Mouse (Mus musculus) hindbrain, embryonic 16.5 days (tissue): ENCODE measurements around the gene Tgif1. TPM values are rescaled to one million over a fixed set of nuclear protein-coding genes. Genes with fewer than 3 reads are reported as not detected.

ENCODE experiments used
- ATAC-seq: fragments of 200-750 bp; cut with Nextera tagmentation; 2 replicates; pipeline ENCODE4 v1.8.0; 2017; ENCODE audit warnings: moderate TSS enrichment, moderate library complexity
- H3K27ac ChIP-seq: fragments of 300-500 bp; sonication (generic); 2 replicates; pipeline ENCODE4 v1.5.1; 2014; ENCODE audit warnings: low read depth, mild to moderate bottlenecking, control low read depth, low read length, moderate library complexity
- H3K27me3 ChIP-seq: fragments of 300-500 bp; sonication (generic); replicated peaks from 2 replicates; pipeline ENCODE4 v1.6.1; 2014; ENCODE audit warnings: low read length; ENCODE audit not compliant: control insufficient read depth, insufficient read depth
- H3K36me3 ChIP-seq: fragments of 300-500 bp; sonication (generic); 2 replicates; pipeline ENCODE4 v1.6.1; 2014; ENCODE audit warnings: mild to moderate bottlenecking, low read length, moderate library complexity, mixed read lengths; ENCODE audit not compliant: control insufficient read depth, insufficient read depth
- H3K4me1 ChIP-seq: fragments of 300-500 bp; sonication (generic); 2 replicates; pipeline ENCODE4 v1.6.1; 2014; ENCODE audit warnings: low read depth, low read length; ENCODE audit not compliant: control insufficient read depth, insufficient read depth
- H3K4me2 ChIP-seq: fragments of 300-500 bp; sonication (generic); 2 replicates; pipeline ENCODE4 v1.6.1; 2014; ENCODE audit warnings: mild to moderate bottlenecking, low read length, control low read depth, moderate library complexity
- H3K4me3 ChIP-seq: fragments of 300-500 bp; sonication (generic); 2 replicates; pipeline ENCODE4 v1.5.1; 2014; ENCODE audit warnings: mild to moderate bottlenecking, low read length, control low read depth, moderate library complexity
- H3K9ac ChIP-seq: fragments of 300-500 bp; sonication (generic); 2 replicates; pipeline ENCODE4 v1.6.1; 2014; ENCODE audit warnings: low read depth, mild to moderate bottlenecking, control low read depth, low read length, moderate library complexity
- H3K9me3 ChIP-seq: fragments of 300-500 bp; sonication (generic); 2 replicates; pipeline ENCODE4 v1.6.1; 2014; ENCODE audit warnings: mild to moderate bottlenecking, low read length, moderate library complexity; ENCODE audit not compliant: control insufficient read depth
- WGBS: fragments of 180-500 bp; shearing (Covaris S2); extraction: QIAGEN DNeasy Blood & Tissue Kit; methylation state at CpG from one replicate; pipeline ENCODE4 v1.1.7; 2014; 5-methylcytosine and 5-hydroxymethylcytosine counted together
- polyA plus RNA-seq: library from polyadenylated mRNA; unstranded; fragments of >200 nt; fragmentation: Nextera tagmentation; extraction: Ambion mirVana; gene quantifications from 2 replicates; pipeline ENCODE4 v1.2.1, GENCODE M21; 2015

Tgif1 gene
- polyA plus RNA-seq, 1 experiment from 2014 or later = 13.2 TPM

DNA sequence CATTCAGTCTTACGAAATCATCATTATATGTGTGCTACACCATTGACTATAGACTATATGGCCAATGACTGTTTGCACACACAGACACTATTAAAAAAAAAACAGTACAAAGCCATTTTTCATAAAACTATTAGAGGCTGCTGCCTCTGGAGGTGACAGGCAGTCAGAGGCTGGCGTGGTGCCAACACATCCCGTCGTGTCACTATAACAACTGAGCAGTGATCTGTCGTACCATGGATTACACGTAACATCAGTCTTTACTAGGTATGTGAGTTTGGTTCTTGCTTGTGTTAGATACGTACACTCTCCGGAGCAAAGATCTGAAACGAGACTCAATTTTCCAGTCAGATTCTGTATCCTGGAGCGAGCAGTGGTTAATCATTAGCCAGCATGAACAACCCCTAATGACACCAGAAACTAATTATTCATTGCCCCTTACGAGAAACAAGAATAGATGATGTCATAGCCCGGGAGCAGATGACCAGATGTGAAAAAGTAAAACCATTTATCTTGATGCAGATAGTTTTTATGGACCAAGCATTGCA lies 3.6 kb upstream of the Tgif1 start:
- no peak overlapping the region for H3K27ac ChIP-seq
- H3K27me3 ChIP-seq = no peaks in the 10 kb centered on the region
- no peak for ATAC-seq
- H3K4me2 ChIP-seq = no peak overlapping the region
- no peak overlapping the region for H3K9ac ChIP-seq
- 41% methylated on average over 12 of the region's 12 CpGs for WGBS
- no peak overlapping the region for H3K4me3 ChIP-seq
- peaks cover 10% of the 10 kb centered on the region for H3K4me1 ChIP-seq
- H3K9me3 ChIP-seq = no peaks in the 10 kb centered on the region
- no peaks in the 10 kb centered on the region for H3K36me3 ChIP-seq

DNA sequence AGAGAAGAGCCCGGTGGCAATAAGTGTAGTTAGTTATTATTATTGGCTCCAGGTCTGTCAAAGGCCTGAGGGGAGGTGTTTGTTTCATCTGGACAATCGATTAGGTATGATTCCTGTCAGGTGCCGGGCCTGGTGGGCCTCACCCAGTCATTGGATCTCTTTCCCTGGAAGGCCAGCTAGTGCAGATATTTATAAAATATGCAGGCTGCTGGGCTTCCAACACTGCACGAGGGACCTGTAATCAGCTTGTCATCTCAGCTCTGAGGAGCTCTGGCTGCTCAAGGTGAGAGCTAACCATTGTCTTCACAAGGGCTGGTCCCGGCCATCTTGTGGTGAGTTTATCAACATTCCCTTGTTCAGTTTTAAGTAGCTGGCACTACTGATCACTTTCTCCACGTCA lies 675 bp upstream of the Tgif1 start:
- Histone ChIP-seq H3K9ac (no peak overlapping the region; the same call in 1 of the 2 replicates), H3K36me3 (no peaks in the 10 kb centered on the region), H3K4me3 (peak overlapping the region; percentile 68), H3K27me3 (no peaks in the 10 kb centered on the region), H3K27ac (no peak overlapping the region), H3K9me3 (no peaks in the 10 kb centered on the region), H3K4me1 (peaks cover 38% of the 10 kb centered on the region), H3K4me2 (peak overlapping the region; percentile 97)
- ATAC-seq = no peak
- WGBS = 30% methylated on average over 6 of the region's 6 CpGs

DNA sequence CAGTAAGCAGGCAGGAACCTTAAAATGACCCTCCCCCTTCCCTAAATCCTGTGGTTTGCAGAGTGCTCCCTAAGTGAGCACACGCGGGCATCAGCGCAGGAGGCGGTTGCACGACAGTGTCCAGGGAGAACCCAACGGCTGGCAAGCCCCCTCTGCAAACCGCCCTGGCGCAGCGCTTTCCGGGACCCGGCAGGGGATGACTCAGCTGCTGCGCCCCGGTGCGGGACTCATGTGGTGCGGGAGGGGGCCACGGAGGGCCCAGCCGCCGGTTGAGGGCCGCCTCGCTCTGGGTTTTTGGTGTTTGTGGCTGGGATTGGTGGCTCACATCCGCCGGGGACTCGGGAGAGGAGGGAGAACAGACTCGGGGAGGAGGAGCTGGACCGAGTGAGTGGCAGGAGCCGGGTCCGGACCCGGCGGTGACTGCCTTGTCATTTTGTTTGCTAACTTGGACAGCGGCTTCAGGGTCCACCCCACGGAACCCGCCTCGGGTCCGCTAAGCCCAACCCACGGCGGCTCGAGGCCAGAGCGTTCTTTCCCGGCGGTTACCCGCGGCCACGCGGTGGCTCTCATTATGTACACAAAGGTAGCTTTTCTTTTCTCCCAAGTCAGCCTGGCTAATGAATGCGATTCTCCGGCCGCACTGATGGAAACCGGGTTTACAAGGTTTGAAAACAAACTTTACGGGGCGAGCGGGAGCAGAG lies 510 bp downstream of the Tgif1 start:
- under 1% methylated on average over 44 of the region's 51 CpGs for WGBS
- H3K4me2 ChIP-seq = peak overlapping the region; percentile 97
- peaks cover 38% of the 10 kb centered on the region for H3K4me1 ChIP-seq
- peak; percentile 81 for ATAC-seq
- H3K36me3 ChIP-seq = no peaks in the 10 kb centered on the region
- no peaks in the 10 kb centered on the region for H3K27me3 ChIP-seq
- peak overlapping the region; percentile 75 for H3K9ac ChIP-seq
- no peaks in the 10 kb centered on the region for H3K9me3 ChIP-seq
- peak overlapping the region; percentile 91 for H3K27ac ChIP-seq
- peak overlapping the region; percentile 68 for H3K4me3 ChIP-seq

DNA sequence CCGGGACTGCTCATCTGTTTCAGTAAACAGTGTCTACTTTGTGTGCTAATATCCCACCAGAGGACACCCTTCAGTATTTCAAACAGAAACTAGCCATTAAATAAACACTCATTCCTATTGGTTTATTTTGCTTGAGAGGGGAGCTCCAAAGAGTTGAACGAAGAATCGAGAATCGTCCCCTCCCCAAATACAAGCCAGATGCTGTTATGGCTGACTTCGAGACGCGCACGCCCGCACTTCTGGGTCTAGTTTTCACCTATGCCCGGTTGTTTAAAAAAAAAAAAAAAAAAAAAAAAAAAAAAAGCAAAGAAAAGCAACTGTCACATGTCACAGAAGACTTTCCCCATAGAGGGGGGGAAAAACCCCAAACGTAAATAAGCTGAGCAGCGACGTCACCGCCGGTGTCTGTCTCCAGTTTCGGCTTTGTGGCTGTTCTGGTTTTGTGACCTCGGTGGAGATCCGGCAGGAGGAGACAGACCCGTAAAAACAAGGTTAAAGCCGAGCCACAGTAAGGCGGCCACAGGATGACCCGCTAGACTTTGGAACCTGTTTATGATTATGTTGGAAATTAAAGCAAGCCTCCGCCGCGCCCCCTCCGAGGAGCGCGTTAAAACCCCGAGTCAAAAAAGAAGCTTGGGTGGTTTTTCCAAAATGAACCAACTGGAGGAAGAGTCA lies 1.2 kb downstream of the Tgif1 start:
- H3K4me2 ChIP-seq = peak overlapping the region; percentile 97
- H3K9ac ChIP-seq = peak overlapping the region; percentile 75
- H3K9me3 ChIP-seq = no peaks in the 10 kb centered on the region
- no peaks in the 10 kb centered on the region for H3K36me3 ChIP-seq
- H3K27ac ChIP-seq = peak overlapping the region; percentile 91
- WGBS = under 1% methylated on average over 29 of the region's 29 CpGs
- H3K4me1 ChIP-seq = peaks cover 38% of the 10 kb centered on the region
- no peak for ATAC-seq
- peak overlapping the region; percentile 68 for H3K4me3 ChIP-seq
- H3K27me3 ChIP-seq = no peaks in the 10 kb centered on the region

DNA sequence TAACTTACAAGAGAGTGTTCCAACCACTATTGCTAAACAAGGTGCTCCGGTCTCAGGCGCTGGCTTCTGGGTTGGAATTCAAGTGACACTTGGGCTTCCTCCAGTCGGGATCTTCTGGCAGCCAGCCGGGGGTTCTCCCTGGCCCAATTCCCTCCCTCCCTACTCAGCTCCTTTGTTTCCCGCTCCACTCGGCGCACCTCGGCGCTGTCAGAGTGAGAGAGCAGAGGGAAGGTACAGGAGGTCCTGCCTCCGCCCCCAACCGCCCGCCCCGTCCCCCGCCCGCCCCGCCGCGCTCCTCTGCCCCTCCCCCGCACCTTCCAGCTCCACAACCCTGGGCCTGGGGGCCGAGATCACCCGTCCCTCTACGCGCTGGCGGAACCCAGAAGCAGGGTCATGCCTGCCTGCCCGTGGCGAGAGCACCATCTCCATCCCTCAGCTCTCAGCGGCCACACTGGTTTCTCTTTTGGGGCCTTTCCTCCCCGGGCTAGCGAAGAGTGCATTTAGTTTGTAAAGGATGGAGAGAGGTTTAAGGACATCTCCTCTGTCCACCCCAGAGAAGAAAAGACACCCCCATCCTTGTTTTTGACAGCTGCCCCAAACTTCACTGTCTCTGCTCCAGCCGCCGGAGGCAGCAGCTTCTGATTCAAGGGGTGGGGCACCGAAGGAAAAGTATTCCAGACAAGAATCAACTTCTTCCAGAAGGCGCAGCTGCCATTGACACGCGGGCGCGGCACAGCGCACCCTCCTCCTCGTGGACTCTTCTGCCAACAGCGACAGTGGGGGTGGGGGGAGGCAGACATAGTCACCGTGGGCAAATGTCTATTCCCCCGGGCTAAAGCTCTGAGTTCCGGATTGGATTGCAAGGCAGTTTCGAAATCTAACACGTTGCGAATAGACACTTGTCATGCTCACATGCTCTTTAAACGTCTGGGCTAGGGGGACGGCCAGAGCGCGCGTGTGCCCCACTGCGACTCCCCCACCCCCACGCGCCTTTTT lies 2.1 kb downstream of the Tgif1 start:
- under 1% methylated on average over 54 of the region's 54 CpGs for WGBS

DNA sequence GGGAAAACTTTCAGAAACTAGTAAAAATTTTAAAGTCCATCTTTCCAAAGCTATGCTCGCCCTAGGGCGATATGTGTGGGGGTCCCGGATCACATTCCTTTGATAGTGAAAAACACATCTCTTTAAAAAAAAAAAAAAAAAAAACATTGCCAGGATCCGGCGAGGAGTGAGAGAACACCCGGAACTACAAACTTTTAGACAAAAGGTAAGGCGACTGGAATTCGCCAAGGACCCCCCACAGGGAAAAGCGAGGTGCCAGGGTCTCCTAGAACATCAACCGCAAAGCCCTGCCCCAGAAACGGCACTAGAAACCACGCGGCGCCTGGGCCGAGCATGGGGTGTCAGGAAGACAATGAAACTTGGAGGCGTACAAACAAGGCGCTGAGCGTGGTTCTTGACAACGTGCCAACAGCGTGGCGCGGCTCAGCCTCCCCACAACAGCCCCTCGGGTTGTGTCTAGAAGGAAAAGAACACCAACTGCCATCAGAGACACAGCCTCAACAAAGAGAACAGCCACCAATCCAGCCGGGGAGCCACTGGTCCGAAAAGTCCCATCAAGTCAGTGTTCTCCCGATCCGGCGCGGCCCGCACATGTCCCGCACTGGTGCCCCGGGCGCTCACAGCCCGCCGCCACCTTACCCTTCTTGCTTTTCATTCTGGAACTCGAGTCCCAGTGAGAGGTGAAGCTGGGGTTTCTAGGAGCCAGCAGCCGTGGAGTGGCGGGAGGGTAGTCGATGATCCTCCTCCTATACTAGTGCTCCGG lies 2.9 kb downstream of the Tgif1 start:
- Histone ChIP-seq H3K4me1 (peaks cover 38% of the 10 kb centered on the region), H3K9me3 (no peaks in the 10 kb centered on the region), H3K27me3 (no peaks in the 10 kb centered on the region), H3K36me3 (no peaks in the 10 kb centered on the region), H3K27ac (peak overlapping the region; percentile 78), H3K4me2 (peak overlapping the region; percentile 97), H3K9ac (peak overlapping the region; percentile 61), H3K4me3 (peak overlapping the region; percentile 68)
- peak; percentile 10 for ATAC-seq
- WGBS = under 1% methylated on average over 40 of the region's 40 CpGs

More for the DNA sequence above, 2.1 kb downstream of the Tgif1 start:
- Histone ChIP-seq H3K27ac (peak overlapping the region; percentile 78), H3K27me3 (no peaks in the 10 kb centered on the region), H3K4me3 (peak overlapping the region; percentile 68), H3K9me3 (no peaks in the 10 kb centered on the region), H3K4me1 (peaks cover 38% of the 10 kb centered on the region), H3K4me2 (peak overlapping the region; percentile 97), H3K9ac (peak overlapping the region; percentile 61), H3K36me3 (no peaks in the 10 kb centered on the region)
- peak; percentile 43 for ATAC-seq

DNA sequence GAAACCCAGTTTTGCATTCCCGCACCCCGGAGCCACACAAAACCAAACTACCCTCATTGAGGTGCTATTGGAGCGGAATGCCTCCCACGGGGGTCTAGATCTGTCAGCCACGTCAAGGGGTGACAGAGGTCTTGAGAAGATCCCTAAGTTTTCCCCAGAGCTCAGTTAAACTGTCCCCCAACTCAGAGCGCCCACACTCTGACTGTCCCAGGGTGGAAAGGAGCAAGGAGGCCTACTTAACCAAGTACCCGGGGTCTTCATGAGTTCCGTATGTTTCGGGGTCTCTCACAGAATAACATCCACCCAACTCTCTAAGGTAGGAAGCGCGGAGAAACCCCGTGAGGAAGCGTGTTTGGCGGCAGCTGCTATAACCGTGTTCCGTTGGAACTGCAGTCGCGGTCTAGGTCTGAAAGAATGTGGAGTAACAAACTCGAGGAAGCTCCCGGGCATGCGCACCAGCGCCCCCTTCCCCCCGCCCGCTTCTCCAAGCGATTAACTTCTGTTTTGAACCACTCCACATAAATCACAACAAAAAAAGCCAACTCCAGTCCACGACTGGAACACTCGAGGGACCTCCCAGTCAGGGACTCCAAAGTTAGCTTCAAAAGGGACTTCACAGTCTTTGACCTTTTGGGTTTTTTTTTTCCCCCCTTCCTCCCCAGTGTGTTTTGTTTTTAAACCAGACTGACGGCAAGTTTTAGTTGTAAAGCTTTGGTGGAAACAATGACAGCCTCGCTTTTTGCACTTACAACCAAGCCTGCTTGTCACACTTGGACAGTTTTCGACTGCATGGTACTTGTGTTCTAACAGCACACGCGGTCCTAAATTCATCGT lies 3.7 kb downstream of the Tgif1 start:
- no peaks in the 10 kb centered on the region for H3K27me3 ChIP-seq
- under 1% methylated on average over 33 of the region's 33 CpGs for WGBS
- ATAC-seq = no peak
- H3K9me3 ChIP-seq = no peaks in the 10 kb centered on the region
- peak overlapping the region; percentile 78 for H3K27ac ChIP-seq
- H3K4me2 ChIP-seq = peak overlapping the region; percentile 97
- peak overlapping the region; percentile 68 for H3K4me3 ChIP-seq
- H3K4me1 ChIP-seq = peaks cover 38% of the 10 kb centered on the region
- no peaks in the 10 kb centered on the region for H3K36me3 ChIP-seq
- peak overlapping the region; percentile 61 for H3K9ac ChIP-seq
